Mouse (Mus musculus) stomach, postnatal 0 days (tissue): ENCODE measurements around the gene 1700011L22Rik.

Experiments used
- CTCF ChIP-seq: IDR thresholded peaks from 2 replicates; pipeline ENCODE4 v1.5.1; 2016; ENCODE audit warnings: antibody characterized with exemption, low read depth, mild to moderate bottlenecking, moderate library complexity
- EP300 ChIP-seq: optimal IDR thresholded peaks from 2 replicates; pipeline ENCODE3; 2016; ENCODE audit warnings: antibody characterized with exemption

GRCm38 (mm10) chr8:79227194-79227593 is 21.2 kb downstream of the 1700011L22Rik start:
- TF ChIP-seq EP300 = no peak
- TF ChIP-seq CTCF = no peak
